ENCODE assay signal across 19 mouse cellular contexts in the genomic region with DNA sequence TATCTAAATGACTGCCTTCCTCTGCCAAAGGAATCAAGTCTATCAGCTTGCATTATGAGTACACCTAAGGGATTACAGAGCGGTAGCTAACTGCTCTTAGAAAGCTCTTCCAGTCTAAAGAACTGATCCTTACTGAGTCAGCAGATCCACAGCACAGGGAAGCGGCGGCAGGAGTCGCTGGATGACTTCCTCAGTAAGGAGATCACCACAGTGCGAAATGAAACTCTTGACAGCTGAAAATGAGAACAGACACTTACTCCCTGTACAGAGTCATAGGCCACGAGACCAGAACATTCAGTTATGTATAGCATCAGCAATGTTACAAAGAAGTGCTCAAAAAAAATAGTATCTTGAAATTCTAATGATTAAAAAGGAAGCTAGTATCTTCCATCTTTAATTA. TPM values are rescaled to one million over a fixed set of nuclear protein-coding genes. Genes with fewer than 3 reads are reported as not detected.
DNase-seq lines count a peak whose midpoint lies in the region; ATAC-seq and TF ChIP-seq lines count a peak whose summit lies in the region.
"Had no signal": no experiment of that assay in that cellular context is flagged by ENCODE, and none has a peak within 500 bp of the region (broad histone marks: within the 10 kb centered on the region; RNA-seq: fewer than 3 reads in every experiment).

No protein-coding gene starts in this region.

- no peaks in the 10 kb centered on the region for H3K9me3 ChIP-seq in kidney, embryonic 16.5 days (ENCODE audit: low read length)
- H3K9me3 ChIP-seq in midbrain, embryonic 14.5 days (ENCODE audit: control insufficient read depth, low read length) = no peaks in the 10 kb centered on the region
- no peaks in the 10 kb centered on the region for H3K9me3 ChIP-seq in midbrain, embryonic 15.5 days
- H3K9me3 ChIP-seq: embryonic facial prominence, embryonic 12.5 days; hindbrain, embryonic 12.5 days; limb, embryonic 13.5 days; midbrain, embryonic 12.5 days; neural tube, embryonic 13.5 days had no signal

- intact Hi-C loops in gastrocnemius, adult 2 months (cut with DNase I) = no loop called here

- no peaks in the 10 kb centered on the region for H3K4me1 ChIP-seq in kidney, embryonic 16.5 days (ENCODE audit: insufficient read depth, low read length)
- no peaks in the 10 kb centered on the region for H3K4me1 ChIP-seq in midbrain, embryonic 14.5 days (ENCODE audit: control insufficient read depth, insufficient read depth, low read length)
- H3K4me1 ChIP-seq in midbrain, embryonic 15.5 days = no peaks in the 10 kb centered on the region
- H3K4me1 ChIP-seq: embryonic facial prominence, embryonic 12.5 days; hindbrain, embryonic 12.5 days; limb, embryonic 13.5 days; midbrain, embryonic 12.5 days; neural tube, embryonic 13.5 days had no signal

- peak; percentile 6; the same call in 1 of the 2 replicates for TF ChIP-seq CTCF in gastrocnemius, adult 2 months (IDR thresholded peaks at IDR 0.05)

- no peak overlapping the region for H3K4me2 ChIP-seq in kidney, embryonic 16.5 days (replicated peaks; ENCODE audit: low read depth, low read length)
- H3K4me2 ChIP-seq in midbrain, embryonic 14.5 days (ENCODE audit: low read length) = no peak overlapping the region
- no peak overlapping the region for H3K4me2 ChIP-seq in midbrain, embryonic 15.5 days
- H3K4me2 ChIP-seq: embryonic facial prominence, embryonic 12.5 days; hindbrain, embryonic 12.5 days; limb, embryonic 13.5 days; midbrain, embryonic 12.5 days; neural tube, embryonic 13.5 days had no signal

- WGBS in kidney, embryonic 16.5 days = 81% methylated on average over 6 of the region's 6 CpGs
- 79% methylated on average over 6 of the region's 6 CpGs for WGBS in midbrain, embryonic 14.5 days
- 77% methylated on average over 6 of the region's 6 CpGs for WGBS in midbrain, embryonic 15.5 days

- ATAC-seq in kidney, embryonic 16.5 days (ENCODE audit: low FRiP score, low TSS enrichment) = no peak
- ATAC-seq in midbrain, embryonic 14.5 days (ENCODE audit: low FRiP score, low TSS enrichment) = no peak
- ATAC-seq in midbrain, embryonic 15.5 days (replicated peaks) = no peak
- ATAC-seq: forebrain, embryonic 16.5 days had no signal

- peak; percentile 56 for DNase-seq in gastrocnemius, adult 2 months
- no peak for DNase-seq in gastrocnemius, postnatal 25 days
- peak; percentile 15 for DNase-seq in kidney, postnatal 10 days
- DNase-seq in midbrain, embryonic 14.5 days = peak; percentile 18
- no peak for DNase-seq in Muller cell, postnatal 12 days (ENCODE audit: inconsistent ontology term)
- no peak for DNase-seq in yolk sac, embryonic 10.5 days (ENCODE audit: low spot score)
- DNase-seq: cerebellum, adult 9-10 months; heart, adult 2 months; spleen, adult 18-20 months; thymus, adult 18-20 months; thymus, postnatal 4 days had no signal

- H3K27me3 ChIP-seq in kidney, embryonic 16.5 days (ENCODE audit: insufficient read depth, low read length) = no peaks in the 10 kb centered on the region
- no peaks in the 10 kb centered on the region for H3K27me3 ChIP-seq in midbrain, embryonic 14.5 days (ENCODE audit: control insufficient read depth, insufficient read depth, low read length)
- no peaks in the 10 kb centered on the region for H3K27me3 ChIP-seq in midbrain, embryonic 15.5 days (replicated peaks)
- H3K27me3 ChIP-seq: embryonic facial prominence, embryonic 12.5 days; hindbrain, embryonic 12.5 days; limb, embryonic 13.5 days; midbrain, embryonic 12.5 days; neural tube, embryonic 13.5 days had no signal

- peaks cover 22% of the 10 kb centered on the region for H3K36me3 ChIP-seq in kidney, embryonic 16.5 days (ENCODE audit: insufficient read depth, low read length)
- peaks cover 14% of the 10 kb centered on the region for H3K36me3 ChIP-seq in midbrain, embryonic 14.5 days (ENCODE audit: control insufficient read depth, insufficient read depth, low read length)
- H3K36me3 ChIP-seq in midbrain, embryonic 15.5 days (replicated peaks) = 0 out of 2 replicates have a peak, but pooled peaks cover 3% of the 10 kb centered on the region
- H3K36me3 ChIP-seq: midbrain, embryonic 12.5 days had no signal

- H3K27ac ChIP-seq in gastrocnemius, adult 2 months = peak overlapping the region; percentile 69
- H3K27ac ChIP-seq in kidney, embryonic 16.5 days (ENCODE audit: low read length) = no peak overlapping the region
- no peak overlapping the region for H3K27ac ChIP-seq in midbrain, embryonic 14.5 days (replicated peaks; ENCODE audit: low read depth, low read length)
- H3K27ac ChIP-seq in midbrain, embryonic 15.5 days = no peak overlapping the region
- H3K27ac ChIP-seq: embryonic facial prominence, embryonic 12.5 days; heart, adult 2 months; hindbrain, embryonic 12.5 days; limb, embryonic 13.5 days; midbrain, embryonic 12.5 days; neural tube, embryonic 13.5 days had no signal

- no peak overlapping the region for H3K9ac ChIP-seq in kidney, embryonic 16.5 days (replicated peaks; ENCODE audit: low read length)
- no peak overlapping the region for H3K9ac ChIP-seq in midbrain, embryonic 14.5 days (replicated peaks; ENCODE audit: low read length)
- H3K9ac ChIP-seq in midbrain, embryonic 15.5 days = no peak overlapping the region
- H3K9ac ChIP-seq: embryonic facial prominence, embryonic 12.5 days; hindbrain, embryonic 12.5 days; limb, embryonic 13.5 days; midbrain, embryonic 12.5 days; neural tube, embryonic 13.5 days had no signal

- H3K4me3 ChIP-seq in gastrocnemius, adult 2 months = no peak overlapping the region
- H3K4me3 ChIP-seq in kidney, embryonic 16.5 days (ENCODE audit: low read length) = no peak overlapping the region
- H3K4me3 ChIP-seq in midbrain, embryonic 14.5 days (replicated peaks; ENCODE audit: low read depth, low read length) = no peak overlapping the region
- no peak overlapping the region for H3K4me3 ChIP-seq in midbrain, embryonic 15.5 days
- H3K4me3 ChIP-seq: embryonic facial prominence, embryonic 12.5 days; heart, adult 2 months; hindbrain, embryonic 12.5 days; limb, embryonic 13.5 days; midbrain, embryonic 12.5 days; neural tube, embryonic 13.5 days had no signal

RNA-seq across cellular contexts. Expression of a gene that starts 33.2 kb away (rescaled TPM):
- 10 to 100 TPM; 16.7 to 29.0 TPM for total RNA-seq in gastrocnemius, adult 2 months (2021)
- total RNA-seq in gastrocnemius, postnatal 25 days (2021) = 10 to 100 TPM; 14.8 to 19.5 TPM
- polyA plus RNA-seq in kidney, embryonic 16.5 days (2015; fragmentation: Nextera tagmentation; extraction: Ambion mirVana) = 9.4 and 10.5 TPM in 2 replicates
- 6.0 and 7.6 TPM in 2 replicates for polyA plus RNA-seq in midbrain, embryonic 14.5 days (2014; fragmentation: Nextera tagmentation; extraction: Ambion mirVana)
- polyA plus RNA-seq in midbrain, embryonic 15.5 days (2015; fragmentation: Nextera tagmentation; extraction: Ambion mirVana) = 7.3 and 7.5 TPM in 2 replicates

Comparison
In these comparisons a context has a peak if more than half of its experiments do, and no peak if none do; other contexts are left out.
1. DNase-seq: peak in gastrocnemius, adult 2 months (single experiment), kidney, postnatal 10 days (single experiment) and midbrain, embryonic 14.5 days (single experiment); none in gastrocnemius, postnatal 25 days (single experiment), Muller cell, postnatal 12 days (single experiment) and yolk sac, embryonic 10.5 days (single experiment).